8 mouse cellular contexts compared by ENCODE assay signal in genomic region chr14:67135221-67136140, GRCm38 (mm10).
DNase-seq lines count a peak whose midpoint lies in the region; ATAC-seq and TF ChIP-seq lines count a peak whose summit lies in the region.
"Had no signal": no experiment of that assay in that cellular context is flagged by ENCODE, and none has a peak within 500 bp of the region (broad histone marks: within the 10 kb centered on the region; RNA-seq: fewer than 3 reads in every experiment).

No protein-coding gene starts in this region.

- WGBS in embryonic facial prominence, embryonic 14.5 days: 24% methylated on average over 18 of the region's 18 CpGs
- WGBS in heart, embryonic 12.5 days: 25% methylated on average over 18 of the region's 18 CpGs
- 42% methylated on average over 18 of the region's 18 CpGs for WGBS in kidney, embryonic 14.5 days
- 26% methylated on average over 18 of the region's 18 CpGs for WGBS in limb, embryonic 15.5 days
- 13% methylated on average over 18 of the region's 18 CpGs for WGBS in olfactory bulb, adult 2 months

- H3K27me3 ChIP-seq in embryonic facial prominence, embryonic 14.5 days (replicated peaks; ENCODE audit: control insufficient read depth, insufficient read depth, low read length): no peaks in the 10 kb centered on the region
- H3K27me3 ChIP-seq in heart, embryonic 12.5 days (replicated peaks): no peaks in the 10 kb centered on the region
- H3K27me3 ChIP-seq in kidney, embryonic 14.5 days (ENCODE audit: control insufficient read depth, insufficient read depth, low read length): no peaks in the 10 kb centered on the region
- no peaks in the 10 kb centered on the region for H3K27me3 ChIP-seq in limb, embryonic 15.5 days
- H3K27me3 ChIP-seq: liver, embryonic 15.5 days had no signal

- H3K36me3 ChIP-seq in embryonic facial prominence, embryonic 14.5 days (ENCODE audit: control insufficient read depth, insufficient read depth, low read length): no peaks in the 10 kb centered on the region
- no peaks in the 10 kb centered on the region for H3K36me3 ChIP-seq in heart, embryonic 12.5 days
- H3K36me3 ChIP-seq in kidney, embryonic 14.5 days (ENCODE audit: control insufficient read depth, insufficient read depth, low read length): no peaks in the 10 kb centered on the region
- H3K36me3 ChIP-seq in limb, embryonic 15.5 days: no peaks in the 10 kb centered on the region
- H3K36me3 ChIP-seq: liver, embryonic 15.5 days had no signal

- H3K4me1 ChIP-seq in embryonic facial prominence, embryonic 14.5 days (ENCODE audit: control insufficient read depth, insufficient read depth, low read length): peaks cover 26% of the 10 kb centered on the region
- peaks cover 35% of the 10 kb centered on the region for H3K4me1 ChIP-seq in heart, embryonic 12.5 days (replicated peaks)
- H3K4me1 ChIP-seq in kidney, embryonic 14.5 days (ENCODE audit: control insufficient read depth, insufficient read depth, low read length): peaks cover 6% of the 10 kb centered on the region
- H3K4me1 ChIP-seq in limb, embryonic 15.5 days: peaks cover 34% of the 10 kb centered on the region
- peaks cover 26% of the 10 kb centered on the region for H3K4me1 ChIP-seq in olfactory bulb, adult 2 months (ENCODE audit: control insufficient read depth, insufficient read depth, low read length)
- H3K4me1 ChIP-seq: liver, embryonic 15.5 days had no signal

- H3K4me3 ChIP-seq in embryonic facial prominence, embryonic 14.5 days (ENCODE audit: low read depth, low read length): no peak overlapping the region
- no peak overlapping the region for H3K4me3 ChIP-seq in heart, embryonic 12.5 days
- no peak overlapping the region for H3K4me3 ChIP-seq in kidney, embryonic 14.5 days (ENCODE audit: low read length)
- no peak overlapping the region for H3K4me3 ChIP-seq in limb, embryonic 15.5 days
- no peak overlapping the region for H3K4me3 ChIP-seq in olfactory bulb, adult 2 months (ENCODE audit: insufficient read depth, low read depth, low read length)
- H3K4me3 ChIP-seq: liver, embryonic 15.5 days had no signal

- H3K9ac ChIP-seq in embryonic facial prominence, embryonic 14.5 days (ENCODE audit: low read depth, low read length): peak overlapping the region; percentile 52; the same call in 1 of the 2 replicates
- H3K9ac ChIP-seq in heart, embryonic 12.5 days: no peak overlapping the region
- H3K9ac ChIP-seq in kidney, embryonic 14.5 days (ENCODE audit: low read depth, low read length): no peak overlapping the region; the same call in 1 of the 2 replicates
- H3K9ac ChIP-seq in limb, embryonic 15.5 days: no peak overlapping the region
- H3K9ac ChIP-seq: liver, embryonic 15.5 days had no signal

- TF ChIP-seq CTCF in olfactory bulb, adult 2 months (IDR thresholded peaks at IDR 0.05; ENCODE audit: insufficient read depth, low read depth, low read length): no peak

- TF ChIP-seq POLR2A in olfactory bulb, adult 2 months (IDR thresholded peaks at IDR 0.05; ENCODE audit: insufficient read depth, low read depth, low read length): no peak

- ATAC-seq in embryonic facial prominence, embryonic 14.5 days (ENCODE audit: low read depth): peak; percentile 93
- ATAC-seq in heart, embryonic 12.5 days (ENCODE audit: insufficient number of reproducible peaks, low FRiP score): peak; percentile 80
- peak; percentile 90 for ATAC-seq in kidney, embryonic 14.5 days (ENCODE audit: low FRiP score, low TSS enrichment)
- ATAC-seq in limb, embryonic 15.5 days (ENCODE audit: insufficient number of reproducible peaks, low FRiP score, low TSS enrichment, low read depth): peak; percentile 89

- H3K9me3 ChIP-seq in embryonic facial prominence, embryonic 14.5 days (ENCODE audit: control insufficient read depth, low read length): no peaks in the 10 kb centered on the region
- H3K9me3 ChIP-seq in heart, embryonic 12.5 days (replicated peaks): no peaks in the 10 kb centered on the region
- H3K9me3 ChIP-seq in kidney, embryonic 14.5 days (ENCODE audit: control insufficient read depth, low read length): no peaks in the 10 kb centered on the region
- H3K9me3 ChIP-seq in limb, embryonic 15.5 days: no peaks in the 10 kb centered on the region
- H3K9me3 ChIP-seq: liver, embryonic 15.5 days had no signal

- H3K4me2 ChIP-seq in embryonic facial prominence, embryonic 14.5 days (ENCODE audit: low read depth, low read length): peak overlapping the region; percentile 39
- peak overlapping the region; percentile 56 for H3K4me2 ChIP-seq in heart, embryonic 12.5 days
- H3K4me2 ChIP-seq in kidney, embryonic 14.5 days (replicated peaks; ENCODE audit: low read depth, low read length): 0 out of 2 replicates have a peak overlapping the region, but pooled peaks have one; percentile 19
- H3K4me2 ChIP-seq in limb, embryonic 15.5 days: peak overlapping the region; percentile 30; the same call in 1 of the 2 replicates
- H3K4me2 ChIP-seq: liver, embryonic 15.5 days had no signal

- peak overlapping the region; percentile 78 for H3K27ac ChIP-seq in embryonic facial prominence, embryonic 14.5 days (replicated peaks; ENCODE audit: low read depth, low read length)
- H3K27ac ChIP-seq in heart, embryonic 12.5 days (ENCODE audit: poor library complexity, severe bottlenecking): peak overlapping the region; percentile 75
- peak overlapping the region; percentile 33; the same call in 1 of the 2 replicates for H3K27ac ChIP-seq in kidney, embryonic 14.5 days (ENCODE audit: low read depth, low read length)
- peak overlapping the region; percentile 73 for H3K27ac ChIP-seq in limb, embryonic 15.5 days
- H3K27ac ChIP-seq in olfactory bulb, adult 2 months (ENCODE audit: insufficient read depth, low read depth, low read length): peak overlapping the region; percentile 81
- H3K27ac ChIP-seq: liver, embryonic 15.5 days had no signal

- peak; percentile 55 to 70 for DNase-seq in adrenal gland, postnatal 36 days
- DNase-seq in embryonic facial prominence, embryonic 14.5 days (ENCODE audit: low spot score): peak; percentile 96
- no peak for DNase-seq in urinary bladder, postnatal 25 days (ENCODE audit: low spot score)
